Mouse (Mus musculus): ENCODE results near the gene Lrcol1.

DNA sequence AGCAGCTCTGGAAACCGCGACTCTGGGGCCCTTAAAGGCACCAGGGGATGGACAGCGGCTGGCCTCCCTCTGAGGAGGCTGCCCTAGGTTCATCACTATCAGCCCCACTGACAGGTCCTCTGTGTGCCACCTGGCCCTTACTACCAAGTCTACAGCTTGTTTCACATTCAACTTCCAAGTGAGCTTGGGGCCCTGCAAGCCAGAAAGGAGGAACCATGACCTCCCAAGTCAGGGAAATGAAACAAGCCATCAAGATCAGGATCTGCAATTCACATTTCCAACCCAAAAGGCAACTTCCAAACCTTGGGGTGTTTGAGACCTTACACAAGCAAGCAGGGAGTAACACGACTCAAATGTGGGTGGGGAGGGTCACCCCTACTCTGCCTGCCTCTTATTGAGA lies 40.7 kb downstream of the Lrcol1 start:
- TF ChIP-seq CTCF (conservative IDR thresholded peaks at IDR 0.05; ENCODE audit: low read length) (no peak), POU5F1 (IDR thresholded peaks at IDR 0.05; ENCODE audit: borderline replicate concordance, low read length) (no peak)
